Mouse (Mus musculus) limb, embryonic 14.5 days (tissue): Measurements from ENCODE around the gene Rpn2. TPM values are rescaled to one million over a fixed set of nuclear protein-coding genes. Genes with fewer than 3 reads are reported as not detected.
A peak's percentile ranks its signal among the peaks of the same experiment; 100 is the strongest.

Experiments used
- ATAC-seq: fragments of 200-750 bp; cut with Nextera tagmentation; 2 replicates; pipeline ENCODE4 v1.8.0; 2017; ENCODE audit warnings: low read depth, moderate number of reproducible peaks, moderate TSS enrichment; ENCODE audit not compliant: low FRiP score
- DNase-seq: peaks from one replicate; pipeline ENCODE4 v3.0.0-alpha.2; 2015; ENCODE audit warnings: low spot score
- H3K27ac ChIP-seq: fragments of 300-500 bp; sonication (generic); replicated peaks from 2 replicates; pipeline ENCODE4 v1.5.1; 2014; ENCODE audit warnings: low read depth, mild to moderate bottlenecking, low read length, moderate library complexity, mixed read lengths
- H3K27me3 ChIP-seq: fragments of 300-500 bp; sonication (generic); 2 replicates; pipeline ENCODE4 v1.6.1; 2014; ENCODE audit warnings: low read length, mixed read lengths; ENCODE audit not compliant: control insufficient read depth, insufficient read depth
- H3K36me3 ChIP-seq: fragments of 300-500 bp; sonication (generic); 2 replicates; pipeline ENCODE4 v1.6.1; 2014; ENCODE audit warnings: mild to moderate bottlenecking, low read length, moderate library complexity, mixed read lengths; ENCODE audit not compliant: control insufficient read depth, insufficient read depth
- H3K4me1 ChIP-seq: fragments of 300-500 bp; sonication (generic); 2 replicates; pipeline ENCODE4 v1.6.1; 2014; ENCODE audit warnings: antibody characterized with exemption, low read length, mixed read lengths; ENCODE audit not compliant: control insufficient read depth, insufficient read depth
- H3K4me2 ChIP-seq: fragments of 300-500 bp; sonication (generic); replicated peaks from 2 replicates; pipeline ENCODE4 v1.6.1; 2014; ENCODE audit warnings: low read depth, mild to moderate bottlenecking, low read length, moderate library complexity; ENCODE audit not compliant: severe bottlenecking
- H3K4me3 ChIP-seq: fragments of 300-500 bp; sonication (generic); replicated peaks from 2 replicates; pipeline ENCODE4 v1.5.1; 2014; ENCODE audit warnings: low read length
- H3K9ac ChIP-seq: fragments of 300-500 bp; sonication (generic); 2 replicates; pipeline ENCODE4 v1.6.1; 2014; ENCODE audit warnings: mild to moderate bottlenecking, low read depth, low read length, moderate library complexity; ENCODE audit not compliant: severe bottlenecking
- H3K9me3 ChIP-seq: fragments of 300-500 bp; sonication (generic); 2 replicates; pipeline ENCODE4 v1.6.1; 2016; ENCODE audit warnings: low read length; ENCODE audit not compliant: control insufficient read depth
- POLR2A ChIP-seq: fragments of 200-500 bp; IDR thresholded peaks from 2 replicates; pipeline ENCODE4 v1.8.0; 2012; ENCODE audit warnings: inconsistent platforms, mild to moderate bottlenecking, moderate library complexity, borderline replicate concordance; ENCODE audit not compliant: insufficient read depth, insufficient read length; ENCODE audit errors: extremely low read depth
- WGBS: fragments of 180-500 bp; shearing (Covaris S2); extraction: QIAGEN DNeasy Blood & Tissue Kit; methylation state at CpG from one replicate; pipeline ENCODE4 v1.1.7; 2014; 5-methylcytosine and 5-hydroxymethylcytosine counted together
- polyA plus RNA-seq, 2 experiments: library from polyadenylated mRNA; depleted of rRNA in 1 of 2; stranded (reverse) in 1 of 2; unstranded in 1 of 2; fragments of >200 nt; fragmentation: Nextera tagmentation in 1 of 2; extraction: Ambion mirVana in 1 of 2; gene quantifications; 2 replicates each; pipeline versions ENCODE4 v1.2.1 to v1.2.3; 2012 to 2014

The Rpn2 gene
- polyA plus RNA-seq (2012; rRNA removed) (329 and 384 TPM in 2 replicates), polyA plus RNA-seq (2014; fragmentation: Nextera tagmentation; extraction: Ambion mirVana) (307 and 315 TPM in 2 replicates)

GRCm38 (mm10) chr2:157278717-157279415, at the start of gene Rpn2:
Gene Rpn2, plus strand, starts transcription at chr2:157279017.
- Histone ChIP-seq H3K4me2 (peak within 1 kb of the TSS; percentile 55), H3K4me3 (peak within 1 kb of the TSS; percentile 98), H3K9ac (peak within 1 kb of the TSS; percentile 96), H3K4me1 (peaks cover 16% of the 10 kb centered on the region), H3K27ac (peak within 1 kb of the TSS; percentile 96), H3K36me3 (peaks cover 18% of the 10 kb centered on the region), H3K9me3 (no peaks in the 10 kb centered on the region), H3K27me3 (no peaks in the 10 kb centered on the region)
- peak; percentile 67; the same call in 1 of the 2 replicates for TF ChIP-seq POLR2A
- WGBS = under 1% methylated on average over 62 of the region's 64 CpGs
- peak; percentile 100 for ATAC-seq
- DNase-seq = peak; percentile 97

DNA sequence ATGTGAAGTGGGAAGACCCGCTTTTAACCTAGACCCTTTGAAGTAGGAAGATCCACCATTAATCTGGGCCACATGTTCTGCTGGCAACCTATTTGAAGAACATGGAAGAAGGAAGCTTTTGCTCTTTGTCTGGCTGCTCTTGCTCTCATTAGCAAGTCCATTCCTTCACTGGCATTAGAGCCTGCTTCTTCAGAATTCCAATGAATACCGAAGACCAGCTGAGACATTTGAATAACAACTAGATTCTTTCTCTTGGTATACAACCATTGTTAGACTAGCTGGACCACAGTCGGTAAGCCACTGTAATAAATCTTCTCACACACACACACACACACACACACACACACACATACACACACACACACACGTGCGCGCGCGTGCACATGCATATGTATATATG, 42.9 kb upstream of the Rpn2 start:
- no peak for TF ChIP-seq POLR2A
- no peak for DNase-seq
- no peak for ATAC-seq
- no peak overlapping the region for H3K4me3 ChIP-seq
- H3K4me2 ChIP-seq = no peak overlapping the region
- no peak overlapping the region for H3K27ac ChIP-seq
- 92% methylated on average over 8 of the region's 8 CpGs for WGBS
- no peaks in the 10 kb centered on the region for H3K9me3 ChIP-seq
- no peaks in the 10 kb centered on the region for H3K4me1 ChIP-seq
- no peak overlapping the region for H3K9ac ChIP-seq
- no peaks in the 10 kb centered on the region for H3K36me3 ChIP-seq
- no peaks in the 10 kb centered on the region for H3K27me3 ChIP-seq

DNA sequence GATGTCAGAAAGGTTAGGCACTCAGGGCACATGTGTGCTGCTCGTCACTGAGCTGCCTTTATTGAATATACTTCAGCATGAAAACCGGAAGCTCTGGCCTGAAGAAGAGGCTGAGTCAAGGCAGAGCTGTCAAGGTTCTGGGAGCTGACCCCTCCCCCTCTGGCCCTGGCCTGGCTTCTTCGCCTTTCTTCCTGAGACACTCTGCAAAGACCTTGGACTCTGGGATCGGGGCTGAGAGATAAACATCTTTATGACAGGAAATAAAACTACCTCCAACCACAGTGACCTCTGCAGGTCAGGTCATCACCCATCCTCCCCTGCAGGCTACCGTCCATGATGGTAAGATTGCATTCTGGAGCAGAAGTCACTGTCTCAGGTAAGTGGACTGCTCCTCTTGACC, 33.8 kb upstream of the Rpn2 start:
- Histone ChIP-seq H3K36me3 (no peaks in the 10 kb centered on the region), H3K27ac (no peak overlapping the region), H3K9ac (no peak overlapping the region), H3K9me3 (no peaks in the 10 kb centered on the region; the same call in 1 of the 2 replicates), H3K4me3 (no peak overlapping the region), H3K4me2 (no peak overlapping the region), H3K27me3 (no peaks in the 10 kb centered on the region), H3K4me1 (no peaks in the 10 kb centered on the region)
- ATAC-seq = no peak
- TF ChIP-seq POLR2A = no peak
- WGBS = 20% methylated on average over 5 of the region's 5 CpGs
- DNase-seq = no peak

DNA sequence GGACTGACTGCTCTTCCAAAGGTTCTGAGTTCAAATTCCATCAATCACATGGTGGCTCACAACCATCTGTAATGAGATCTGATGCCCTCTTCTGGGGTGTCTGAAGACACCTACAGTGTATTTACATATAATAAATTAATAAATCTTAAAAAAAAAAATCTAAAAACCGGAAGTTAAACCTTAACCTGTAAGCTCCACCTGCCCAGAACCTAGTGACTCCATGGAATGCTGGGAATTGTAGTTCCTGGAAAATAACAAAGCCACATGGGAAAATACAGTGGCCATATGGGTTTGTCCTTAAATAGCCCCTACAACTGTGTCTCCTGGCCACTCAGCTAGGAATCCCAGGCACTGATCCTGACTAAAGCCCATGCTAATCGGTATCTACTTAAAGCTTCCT, 33.2 kb upstream of the Rpn2 start:
- Histone ChIP-seq H3K9me3 (no peaks in the 10 kb centered on the region; the same call in 1 of the 2 replicates), H3K36me3 (no peaks in the 10 kb centered on the region), H3K4me1 (no peaks in the 10 kb centered on the region), H3K27ac (no peak overlapping the region), H3K4me2 (no peak overlapping the region), H3K27me3 (no peaks in the 10 kb centered on the region), H3K4me3 (no peak overlapping the region), H3K9ac (no peak overlapping the region)
- 59% methylated on average over 2 of the region's 2 CpGs for WGBS
- TF ChIP-seq POLR2A = no peak
- DNase-seq (no peak), ATAC-seq (no peak)

DNA sequence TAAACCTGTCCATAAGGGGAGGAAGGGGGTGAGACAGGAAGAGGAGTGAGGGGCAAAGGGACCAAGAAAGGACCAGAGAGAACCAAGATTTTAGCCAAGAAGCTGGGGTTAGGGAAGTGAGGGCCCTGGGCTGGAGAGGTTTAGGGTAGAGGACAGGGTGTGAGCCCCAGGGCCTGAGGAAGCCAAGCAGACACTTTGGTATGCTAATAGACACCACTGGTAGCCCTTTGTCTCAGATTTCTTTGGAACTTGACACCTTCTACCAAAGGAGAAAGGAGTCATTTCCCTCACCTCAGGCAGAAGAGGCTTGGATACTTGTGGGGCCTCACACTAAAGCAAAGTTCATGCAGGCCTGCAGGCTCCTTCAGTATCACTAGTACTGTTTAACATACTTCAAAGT, 30.7 kb upstream of the Rpn2 start:
- Histone ChIP-seq H3K9ac (no peak overlapping the region), H3K4me2 (no peak overlapping the region), H3K9me3 (no peaks in the 10 kb centered on the region), H3K27ac (no peak overlapping the region), H3K4me1 (no peaks in the 10 kb centered on the region), H3K27me3 (no peaks in the 10 kb centered on the region), H3K4me3 (no peak overlapping the region), H3K36me3 (no peaks in the 10 kb centered on the region)
- no peak for TF ChIP-seq POLR2A
- DNase-seq (no peak), ATAC-seq (no peak)
